Mouse (Mus musculus) heart, postnatal 0 days (tissue): ENCODE results near the gene Prdm16.

Experiments used
- CTCF ChIP-seq: IDR thresholded peaks from 2 replicates; pipeline ENCODE4 v1.5.1; 2016; ENCODE audit warnings: antibody characterized with exemption, control low read depth, low read depth
- EP300 ChIP-seq: IDR thresholded peaks from 2 replicates; pipeline ENCODE4 v1.6.1; 2016; ENCODE audit warnings: antibody characterized with exemption, low read depth

- TF ChIP-seq CTCF (no peak), EP300 (no peak)
Observed at GRCm38 (mm10) chr4:154473571-154474307, 162.9 kb downstream of the Prdm16 start.
